Mouse (Mus musculus): ENCODE results near the gene Gas7.

DNA sequence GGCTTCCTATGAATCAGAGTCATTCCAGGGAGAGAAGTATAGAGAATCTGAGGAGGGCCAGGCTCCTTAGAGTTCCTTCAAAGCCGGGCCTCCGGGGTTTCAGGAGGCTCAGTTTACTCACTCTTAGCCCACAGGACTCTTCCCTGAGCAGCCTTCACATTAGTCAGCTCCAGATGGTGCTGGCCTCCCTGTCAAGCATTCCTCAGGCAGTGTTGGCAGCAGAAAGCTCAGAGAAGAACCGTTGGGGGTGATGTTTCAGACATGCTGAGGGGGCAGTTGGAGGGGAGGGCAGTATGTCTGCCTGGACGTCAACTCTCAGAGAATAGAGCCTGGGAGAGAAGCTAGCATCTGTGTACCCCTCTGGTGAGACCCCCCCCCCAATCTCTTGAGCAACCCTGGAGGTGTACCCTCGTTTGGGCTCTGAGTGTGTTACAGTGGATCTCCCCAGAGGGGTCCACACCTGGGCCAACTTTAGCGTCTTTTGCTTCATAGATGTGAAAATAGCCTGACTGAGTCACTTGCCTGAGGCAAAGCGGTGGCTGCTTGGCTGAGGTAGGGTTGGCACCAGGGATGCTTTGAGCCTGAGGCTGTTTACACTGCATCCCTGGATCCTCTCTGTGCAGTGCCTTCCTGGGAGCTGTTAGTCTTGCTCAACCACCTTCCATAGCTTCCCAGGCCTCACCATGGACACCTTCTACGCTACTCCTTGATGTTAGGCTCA, 145.6 kb downstream of the Gas7 start:
- no peak for TF ChIP-seq CTCF (IDR thresholded peaks at IDR 0.05; ENCODE audit: extremely low read depth, insufficient read depth, low read length)
- 0 out of 2 replicates have a peak, but pooled peaks have one; percentile 28 for TF ChIP-seq POLR2A (IDR thresholded peaks at IDR 0.05; ENCODE audit: extremely low read depth, insufficient read depth, low read length)
